Mouse (Mus musculus) mouse trophoblast stem cell (cell line): Measurements from ENCODE around the gene Ldlrap1.

ENCODE experiments used
- in situ Hi-C, 2 experiments: fragments of 300-500 bp; cut with MseI, MboI; formaldehyde crosslinking; loops; 2 replicates in 1 of 2; 3 replicates in 1 of 2; pipeline ENCODE4 v1.15.1; 2025

Gene Ldlrap1

GRCm38 (mm10) chr4:134751682-134752380, 16.0 kb downstream of the Ldlrap1 start:
- in situ Hi-C loops = no loop called here

DNA sequence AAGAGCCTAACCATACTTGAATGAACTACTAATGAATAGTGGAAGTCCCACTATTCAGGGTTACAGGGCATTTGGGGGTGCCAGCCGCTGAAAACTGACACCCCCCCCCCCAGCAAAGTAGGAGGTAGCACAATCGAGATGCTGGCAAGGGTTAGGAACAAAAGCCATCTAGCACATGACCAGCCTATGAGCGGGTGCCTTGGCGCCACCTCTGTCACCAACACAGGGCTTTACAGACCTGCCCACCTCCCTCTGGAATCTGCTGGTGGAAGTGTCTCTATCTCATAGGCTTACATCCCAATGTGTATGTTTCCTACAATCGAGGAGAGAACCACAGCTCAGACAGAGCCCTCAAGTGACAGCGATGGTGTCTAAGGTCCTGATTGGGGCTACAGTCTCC, 17.0 kb downstream of the Ldlrap1 start:
- in situ Hi-C loops = no loop called here

DNA sequence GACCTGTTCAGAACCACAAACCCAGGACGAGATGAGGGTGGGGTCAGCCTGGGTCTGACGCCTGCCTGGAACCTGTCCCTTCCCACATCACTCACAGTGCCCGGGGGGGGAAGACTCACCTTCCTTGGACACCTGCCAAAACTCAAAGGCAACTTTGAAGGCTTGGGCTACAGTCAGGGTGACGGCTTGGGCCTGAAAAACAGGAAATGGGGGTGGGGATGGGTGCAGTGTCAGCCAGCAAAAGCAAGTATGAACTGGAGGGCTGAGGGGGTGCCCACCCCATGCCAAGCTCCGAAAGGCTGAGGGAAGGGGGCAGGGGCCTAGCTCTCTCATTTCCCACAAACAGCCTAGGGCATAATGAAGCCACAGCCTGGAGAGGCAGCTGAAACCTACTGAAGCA, 17.6 kb downstream of the Ldlrap1 start:
- in situ Hi-C loops = no loop called here

- in situ Hi-C loops = no loop called here
These were observed 18.4 kb downstream of the Ldlrap1 start for GRCm38 (mm10) chr4:134749301-134750030.

GRCm38 (mm10) chr4:134745900-134746661, 21.7 kb downstream of the Ldlrap1 start:
- in situ Hi-C loops = no loop called here

GRCm38 (mm10) chr4:134743881-134744633, 23.8 kb downstream of the Ldlrap1 start:
- in situ Hi-C loops = no loop called here

- in situ Hi-C loops = no loop called here
These were observed 25.9 kb downstream of the Ldlrap1 start for GRCm38 (mm10) chr4:134741949-134742348.

- in situ Hi-C loops = no loop called here
These were observed 27.6 kb downstream of the Ldlrap1 start for GRCm38 (mm10) chr4:134740186-134740585.

DNA sequence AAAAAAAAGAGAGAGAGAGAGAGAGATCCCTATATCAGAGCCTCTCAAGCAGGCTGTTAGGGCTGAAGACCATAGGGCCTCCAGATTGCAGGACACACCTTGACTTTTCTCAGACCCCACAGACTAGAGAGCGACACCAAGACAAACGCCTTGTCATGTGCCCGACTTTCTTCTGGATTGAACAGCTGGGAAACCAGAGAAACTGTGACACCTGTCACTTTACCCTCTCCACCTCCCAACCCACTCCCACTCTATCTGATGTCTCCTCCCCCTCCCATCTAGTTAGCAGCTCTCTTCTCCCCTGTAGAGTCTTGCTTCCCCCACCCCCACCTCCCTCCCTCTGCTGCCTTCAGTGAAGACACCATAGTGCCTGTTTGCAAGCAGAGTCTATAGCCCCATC, 28.3 kb downstream of the Ldlrap1 start:
- in situ Hi-C loops = no loop called here

DNA sequence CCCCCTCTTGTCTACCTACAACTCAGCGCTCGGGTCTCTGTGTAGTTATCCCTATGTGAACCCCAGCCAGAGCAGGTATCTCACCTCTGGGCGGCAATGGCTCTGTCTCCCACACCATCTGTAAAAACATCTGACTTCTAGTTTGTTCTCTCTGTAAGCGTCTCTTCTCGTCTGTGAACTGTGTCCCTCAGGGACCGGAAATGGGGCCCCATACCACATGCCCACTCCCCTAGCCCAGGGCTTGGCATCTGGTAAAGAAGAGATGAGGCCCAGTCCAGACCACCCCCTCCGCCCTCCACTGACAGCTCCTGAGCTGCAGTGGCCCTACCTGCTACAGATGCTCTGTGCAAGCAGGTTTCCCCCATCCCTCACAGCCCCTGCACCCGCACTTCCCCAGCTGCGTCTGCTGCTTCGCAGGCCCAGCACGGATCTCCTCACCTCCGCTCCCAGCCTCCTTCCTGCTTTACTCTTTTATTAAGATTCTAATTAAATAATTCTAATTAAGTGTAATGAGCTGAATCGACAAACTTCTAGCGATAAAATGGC, 30.4 kb downstream of the Ldlrap1 start:
- in situ Hi-C loops = no loop called here

DNA sequence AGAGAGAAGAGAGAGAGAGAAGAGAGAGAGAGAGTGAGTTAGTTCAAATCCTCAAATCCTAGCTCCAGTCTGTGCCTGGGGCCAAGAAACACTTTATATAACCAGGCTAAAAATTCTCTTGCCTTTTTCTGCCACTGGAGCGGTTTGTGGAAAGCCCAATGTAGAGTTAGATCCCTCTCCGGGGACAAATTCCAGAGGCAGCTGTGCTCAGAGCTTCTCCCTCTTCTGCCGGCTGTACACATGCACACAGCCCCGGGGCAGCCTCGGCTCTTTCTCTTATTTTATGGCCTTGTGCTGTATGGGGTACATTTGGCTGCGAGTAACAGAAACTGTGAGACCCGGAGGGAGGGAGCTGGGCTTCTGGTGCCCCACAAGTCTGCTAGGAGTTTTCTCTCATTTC, 31.7 kb downstream of the Ldlrap1 start:
- in situ Hi-C loops = no loop called here

GRCm38 (mm10) chr4:134734629-134735081, 33.2 kb downstream of the Ldlrap1 start:
- in situ Hi-C loops = no loop called here

- in situ Hi-C loops = no loop called here
These were observed 33.7 kb downstream of the Ldlrap1 start for GRCm38 (mm10) chr4:134734038-134734628.

- in situ Hi-C loops = no loop called here
These were observed 34.5 kb downstream of the Ldlrap1 start for GRCm38 (mm10) chr4:134733371-134733770.

- in situ Hi-C loops = no loop called here
These were observed 37.7 kb downstream of the Ldlrap1 start for GRCm38 (mm10) chr4:134730106-134730505.

GRCm38 (mm10) chr4:134725735-134726345, 42.0 kb downstream of the Ldlrap1 start:
- in situ Hi-C loops = no loop called here

DNA sequence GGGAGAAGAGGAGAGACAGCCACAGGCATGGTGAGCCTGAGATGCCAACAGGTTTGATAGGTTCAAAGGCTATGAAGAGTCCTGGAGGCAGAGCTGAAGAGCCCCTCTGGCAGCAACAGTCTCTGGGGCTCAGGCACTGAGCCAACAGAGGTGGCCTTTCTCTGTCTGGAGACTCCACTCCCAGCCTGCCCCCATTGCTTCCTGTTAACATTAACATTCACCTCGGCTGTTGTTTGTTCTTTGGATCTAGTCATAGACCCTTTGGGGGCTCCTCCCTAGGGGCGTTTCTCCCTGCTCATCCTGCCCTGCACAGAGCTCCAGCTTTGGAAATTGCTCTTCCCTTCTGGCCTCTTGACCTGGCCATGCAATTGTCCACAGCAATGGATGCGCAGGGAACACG, 42.9 kb downstream of the Ldlrap1 start:
- in situ Hi-C loops = no loop called here

DNA sequence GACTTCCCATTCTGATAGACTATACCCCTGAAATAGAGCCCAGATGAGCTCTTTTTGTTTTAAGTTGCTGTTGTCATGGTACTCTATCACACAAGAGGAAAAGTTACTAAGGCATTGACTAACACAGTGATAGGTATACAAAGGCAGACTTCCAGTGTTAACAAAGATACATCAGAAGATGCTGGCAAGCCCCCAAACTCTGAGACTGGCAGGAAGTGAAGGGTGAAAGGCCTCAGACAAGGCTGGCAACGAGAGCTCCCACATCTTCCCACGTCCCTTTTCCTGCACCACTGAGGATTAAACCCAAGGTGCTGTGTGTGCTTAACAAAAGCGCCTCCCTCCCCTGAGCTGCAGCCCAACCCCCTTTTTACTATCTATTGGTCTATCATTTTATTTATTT, 44.6 kb downstream of the Ldlrap1 start:
- in situ Hi-C loops = no loop called here

GRCm38 (mm10) chr4:134721076-134721475, 46.7 kb downstream of the Ldlrap1 start:
- in situ Hi-C loops = no loop called here

DNA sequence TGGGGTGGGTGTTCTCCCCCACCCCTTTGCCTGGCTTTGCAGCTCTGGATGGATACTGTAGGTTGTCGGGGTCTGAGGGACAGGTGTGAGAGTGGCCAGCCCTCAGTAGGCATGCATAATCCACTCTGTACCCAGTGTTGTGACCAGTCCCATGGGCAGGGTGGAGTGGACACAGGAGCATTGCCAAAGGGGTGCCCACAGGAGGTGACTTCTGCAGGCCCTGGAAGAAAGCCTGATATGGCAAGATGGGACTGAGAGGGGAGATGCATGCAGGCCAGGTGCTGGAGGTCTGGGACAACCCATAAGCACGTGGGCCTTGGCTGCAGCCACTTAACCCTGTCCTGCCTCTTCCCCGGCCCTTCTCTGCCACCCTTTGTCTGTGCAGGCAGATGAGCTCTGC, 47.5 kb downstream of the Ldlrap1 start:
- in situ Hi-C loops = no loop called here

DNA sequence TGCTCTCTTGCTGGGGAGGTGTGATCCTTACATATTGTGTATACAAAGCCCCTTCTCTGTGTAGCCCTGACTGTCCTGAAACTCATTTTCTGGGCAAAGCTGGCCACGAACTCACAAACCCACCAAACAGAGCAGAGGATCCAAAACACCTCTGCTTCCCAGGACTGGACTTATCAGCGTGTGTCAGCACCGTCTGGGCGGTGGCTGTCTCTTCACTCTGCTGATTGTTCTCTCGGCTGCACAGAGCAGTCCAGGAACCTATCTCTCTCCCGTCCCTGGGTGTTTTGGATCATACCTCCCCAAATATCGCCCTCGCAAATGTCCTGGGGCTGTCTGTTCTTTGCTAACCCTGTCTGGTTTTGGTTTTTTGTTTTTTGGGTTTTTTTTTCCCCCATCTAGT, 48.3 kb downstream of the Ldlrap1 start:
- in situ Hi-C loops = no loop called here
